Mouse (Mus musculus) olfactory bulb, adult 2 months (tissue): ENCODE measurements at regions not wholly inside any gene's neighbourhood (a gene's known extent, or its start where the extent isn't known, plus 50 kb on each side); places are given as distances from the start of the nearest gene placed in this dataset.

Experiments used
- CTCF ChIP-seq: fragments of 200-500 bp; IDR thresholded peaks from 2 replicates; pipeline ENCODE4 v1.5.1; 2012; ENCODE audit warnings: low read depth, mild to moderate bottlenecking, low read length, moderate library complexity; ENCODE audit not compliant: insufficient read depth
- POLR2A ChIP-seq: fragments of 200-500 bp; IDR thresholded peaks from 2 replicates; pipeline ENCODE4 v1.6.1; 2012; ENCODE audit warnings: mild to moderate bottlenecking, low read depth, low read length, moderate library complexity; ENCODE audit not compliant: insufficient read depth

DNA sequence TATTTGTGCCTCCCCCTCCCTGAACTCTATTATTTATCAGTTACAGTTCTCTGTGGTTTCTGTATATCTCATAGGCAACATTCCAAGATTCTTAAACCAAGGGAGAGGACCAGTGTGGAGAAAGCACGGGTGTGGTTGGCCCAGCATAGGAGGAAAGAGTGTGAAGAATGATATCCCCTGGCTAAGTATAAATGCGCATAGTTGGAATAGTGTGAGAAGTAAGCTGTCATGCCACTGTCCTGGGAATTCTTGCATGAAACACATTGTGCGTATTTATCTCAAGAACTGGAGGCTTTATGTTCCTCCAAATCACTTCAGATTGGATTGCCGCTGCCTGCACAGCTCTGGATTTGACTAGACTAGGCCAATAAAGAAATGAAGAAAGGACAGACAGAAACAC lies 1900.3 kb upstream of the Lrrc6 start:
- TF ChIP-seq CTCF (no peak), POLR2A (no peak)
